Mouse (Mus musculus): ENCODE data around the gene Mgea5. TPM values are rescaled to one million over a fixed set of nuclear protein-coding genes. Genes with fewer than 3 reads are reported as not detected.
A peak's percentile ranks its signal among the peaks of the same experiment; 100 is the strongest.

Gene Mgea5
- total and polyA plus RNA-seq, 3 experiments, result 66.4 to 69.8 (median 69.4) TPM

- in situ Hi-C loops (cut with MboI; ENCODE audit: low pct_ligation_motif_present, low pct_unique_long_range_greater_than_20kb, low sequenced_read_pairs) (loop anchor here (5.0 kb wide), 1 partner anchor 135 kb away; no protein-coding TSS in a partner anchor), dilution Hi-C loops (cut with MboI; ENCODE audit: extremely low pct_ligation_motif_present, extremely low pct_unique_long_range_greater_than_20kb, low sequenced_read_pairs) (no loop called here)
- TF ChIP-seq CHD1 (IDR thresholded peaks at IDR 0.05; ENCODE audit: low read depth, low read length) (no peak), IRF4 (IDR thresholded peaks at IDR 0.05; ENCODE audit: low read depth, low read length) (no peak), ELF1 (IDR thresholded peaks at IDR 0.05; ENCODE audit: low read depth, low read length) (no peak), CHD2 (IDR thresholded peaks at IDR 0.05; ENCODE audit: low read length) (no peak), NELFE (IDR thresholded peaks at IDR 0.05; ENCODE audit: low read depth, low read length) (no peak), MAX (IDR thresholded peaks at IDR 0.05; ENCODE audit: low read length) (no peak), TBP (conservative IDR thresholded peaks at IDR 0.05; ENCODE audit: low read depth, low read length) (no peak), SMC3 (IDR thresholded peaks at IDR 0.05; ENCODE audit: low read depth, low read length) (no peak), BHLHE40 (IDR thresholded peaks at IDR 0.05; ENCODE audit: low read depth, low read length) (no peak), ZNF384 (IDR thresholded peaks at IDR 0.05; ENCODE audit: low read depth, low read length) (no peak)
- H3K4me3 ChIP-seq (replicated peaks in 1 of 3; ENCODE audit: low read depth in 2 of 3, low read length in 2 of 3, poor library complexity in 1 of 3), result no peak overlapping the region
- no peak for DNase-seq (ENCODE audit: extremely low read depth)
- H3K4me2 ChIP-seq (ENCODE audit: insufficient read depth, low read depth, poor library complexity, severe bottlenecking), result peak overlapping the region; percentile 90
- H3K4me1 ChIP-seq (ENCODE audit: control insufficient read depth in 1 of 2, insufficient read depth in 2 of 2), result peaks cover 0 to 15% of the 10 kb centered on the region in 2 experiments; a peak in 2 of 4 replicates
- H3K79me2 ChIP-seq (replicated peaks; ENCODE audit: control insufficient read depth, extremely low read depth, insufficient read depth, poor library complexity, severe bottlenecking), result no peaks in the 10 kb centered on the region
- H3K9me3 ChIP-seq (replicated peaks; ENCODE audit: low read length), result no peaks in the 10 kb centered on the region
- 0 out of 2 replicates have a peak overlapping the region, but pooled peaks have one; percentile 39 for H3K9ac ChIP-seq (ENCODE audit: insufficient read depth, low read depth)
- no peaks in the 10 kb centered on the region for H3K27me3 ChIP-seq (replicated peaks)
- no peaks in the 10 kb centered on the region for H3K36me3 ChIP-seq (replicated peaks in 1 of 2; ENCODE audit: control insufficient read depth in 1 of 2, insufficient read depth in 1 of 2, low read length in 1 of 2)
- H3K27ac ChIP-seq (ENCODE audit: insufficient read depth, low read depth), result no peak overlapping the region
Observed at GRCm38 (mm10) chr19:45812673-45813252, 29.1 kb upstream of the Mgea5 start.

GRCm38 (mm10) chr19:45812115-45812514, 28.5 kb upstream of the Mgea5 start:
- Histone ChIP-seq H3K4me3 (replicated peaks in 1 of 3; ENCODE audit: low read depth in 2 of 3, low read length in 2 of 3, poor library complexity in 1 of 3) (peak overlapping the region in 1 of 3 experiments; percentile 45), H3K9me3 (replicated peaks; ENCODE audit: low read length) (no peaks in the 10 kb centered on the region), H3K79me2 (replicated peaks; ENCODE audit: control insufficient read depth, extremely low read depth, insufficient read depth, poor library complexity, severe bottlenecking) (no peaks in the 10 kb centered on the region), H3K4me1 (ENCODE audit: control insufficient read depth in 1 of 2, insufficient read depth in 2 of 2) (peaks cover 0 to 15% of the 10 kb centered on the region in 2 experiments; a peak in 2 of 4 replicates), H3K27ac (ENCODE audit: insufficient read depth, low read depth) (no peak overlapping the region), H3K9ac (ENCODE audit: insufficient read depth, low read depth) (peak overlapping the region; percentile 39; the same call in 1 of the 2 replicates), H3K27me3 (replicated peaks) (no peaks in the 10 kb centered on the region), H3K36me3 (replicated peaks in 1 of 2; ENCODE audit: control insufficient read depth in 1 of 2, insufficient read depth in 1 of 2, low read length in 1 of 2) (no peaks in the 10 kb centered on the region), H3K4me2 (ENCODE audit: insufficient read depth, low read depth, poor library complexity, severe bottlenecking) (peak overlapping the region; percentile 90)
- no peak for TF ChIP-seq PAX5 (IDR thresholded peaks at IDR 0.05; ENCODE audit: low read length)
- TF ChIP-seq CHD2 (IDR thresholded peaks at IDR 0.05; ENCODE audit: low read length), result no peak
- TF ChIP-seq RAD21 (IDR thresholded peaks at IDR 0.05; ENCODE audit: low read depth, low read length), result no peak
- TF ChIP-seq E2F4 (IDR thresholded peaks at IDR 0.05; ENCODE audit: insufficient replicate concordance, low read depth, low read length), result no peak
- no peak for TF ChIP-seq USF2 (conservative IDR thresholded peaks at IDR 0.05; ENCODE audit: low read depth, low read length)
- TF ChIP-seq KAT2A (IDR thresholded peaks at IDR 0.05; ENCODE audit: insufficient replicate concordance, low read length), result no peak
- dilution Hi-C loops (cut with MboI; ENCODE audit: extremely low pct_ligation_motif_present, extremely low pct_unique_long_range_greater_than_20kb, low sequenced_read_pairs) (no loop called here), in situ Hi-C loops (cut with MboI; ENCODE audit: low pct_ligation_motif_present, low pct_unique_long_range_greater_than_20kb, low sequenced_read_pairs) (loop anchor here (5.0 kb wide), 1 partner anchor 135 kb away; no protein-coding TSS in a partner anchor)
- DNase-seq (ENCODE audit: extremely low read depth), result peak; percentile 62

Measured in CH12.LX (cell line).